Mouse (Mus musculus) B cell, adult 2 months (primary cell): Measurements from ENCODE around the gene Mllt11.
A peak's percentile ranks its signal among the peaks of the same experiment; 100 is the strongest.

Experiments
- DNase-seq, 2 experiments: peaks; one replicate each; pipeline ENCODE4 v3.0.0; 2022

Mllt11 gene

DNA sequence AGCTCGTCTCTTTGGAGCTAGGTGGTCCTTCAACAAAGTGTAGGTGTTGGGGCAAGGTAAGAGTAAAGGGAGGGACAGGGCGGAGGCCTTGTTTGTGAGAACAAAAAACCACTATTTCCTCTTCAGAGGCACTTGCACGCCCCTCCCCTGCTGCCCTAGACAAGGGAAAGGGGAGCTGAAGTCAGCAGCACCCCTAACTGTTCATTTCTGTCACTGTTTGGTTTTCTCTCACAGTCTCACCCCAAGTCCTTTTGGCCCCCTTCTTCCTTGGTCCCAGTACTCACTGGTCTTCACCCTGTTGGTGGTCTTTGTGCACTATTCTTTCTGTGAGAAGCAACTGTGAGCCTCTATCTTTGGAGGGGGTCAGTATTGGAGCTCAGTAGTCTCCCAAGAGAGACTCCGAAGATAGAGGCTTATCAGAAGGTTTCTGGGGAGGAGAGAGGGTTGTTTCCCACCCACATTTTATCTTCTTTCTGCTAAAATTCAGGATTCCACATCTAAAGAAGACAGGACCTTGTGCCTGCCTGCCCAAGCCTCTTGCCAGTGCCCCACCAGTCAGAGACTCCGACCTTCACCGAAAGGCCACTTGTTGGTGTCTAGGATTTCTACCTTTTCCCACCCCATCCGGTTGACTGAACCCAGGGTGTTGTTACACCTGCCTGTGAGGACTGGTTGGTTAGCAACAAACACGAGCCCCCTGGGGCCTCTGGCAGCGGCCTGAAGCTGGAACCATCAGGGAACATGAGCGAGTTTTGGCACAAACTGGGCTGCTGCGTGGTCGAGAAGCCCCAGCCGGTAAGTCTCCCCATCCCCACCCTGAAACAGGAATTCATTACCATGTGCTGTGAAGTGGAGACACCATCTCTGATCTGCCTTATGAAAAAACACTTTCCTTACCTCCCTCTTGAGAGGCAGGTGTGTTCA lies at the start of gene Mllt11:
TSS of gene Mllt11 (minus strand) at position 874 of the 924 bp plus-strand sequence.
- peak; percentile 50 to 54 for DNase-seq

DNA sequence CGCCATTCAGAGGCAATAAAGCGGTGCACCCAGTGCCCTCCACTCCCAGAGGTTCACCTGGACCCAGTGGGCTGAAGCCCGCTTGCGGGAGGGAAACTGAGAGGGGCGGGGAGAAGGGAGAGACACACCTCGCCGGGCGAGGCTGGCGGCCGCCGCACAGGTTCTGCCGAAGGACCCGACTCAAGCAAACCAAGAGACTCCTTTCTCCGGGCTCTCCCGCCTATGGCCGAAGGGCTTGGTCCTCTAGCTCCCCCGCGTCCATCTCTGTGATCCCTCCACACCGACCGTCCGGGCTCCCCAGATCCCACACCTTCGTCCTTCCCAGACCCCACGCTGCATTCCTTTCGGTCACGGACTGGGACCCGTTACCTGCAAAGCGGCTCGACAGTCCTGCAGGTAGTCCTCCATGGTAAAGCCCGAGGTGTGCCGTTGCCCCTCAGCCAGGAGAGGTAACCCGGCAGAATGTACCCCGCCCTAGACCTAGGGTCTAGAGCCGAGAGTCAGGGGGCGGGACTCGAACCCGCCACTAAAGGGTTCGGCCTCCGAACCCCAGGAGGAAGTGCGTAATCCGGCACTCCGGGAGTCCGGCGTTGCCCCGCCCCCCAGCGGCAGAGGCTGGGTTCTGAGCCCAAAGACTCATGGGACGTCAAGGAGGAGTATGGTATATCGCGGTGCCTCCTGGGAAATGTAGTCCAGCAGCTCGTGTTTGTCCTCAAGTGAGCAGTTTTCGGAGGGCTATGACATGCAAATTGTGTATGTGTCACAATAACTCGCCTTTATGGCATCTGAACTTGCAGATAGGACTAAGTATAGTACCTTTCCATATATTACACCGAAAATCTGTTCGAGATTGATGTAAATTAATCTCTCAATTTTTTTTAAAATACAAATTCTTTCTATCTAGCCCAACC lies 49.5 kb upstream of the Mllt11 start, which contains the start of the genes Mindy1 and Prune1:
TSS of gene Mindy1 (plus strand) at position 130 of the 911 bp plus-strand sequence.
TSS of gene Prune1 (minus strand) at position 861 of the 911 bp plus-strand sequence.
- peak; percentile 99 for DNase-seq

DNA sequence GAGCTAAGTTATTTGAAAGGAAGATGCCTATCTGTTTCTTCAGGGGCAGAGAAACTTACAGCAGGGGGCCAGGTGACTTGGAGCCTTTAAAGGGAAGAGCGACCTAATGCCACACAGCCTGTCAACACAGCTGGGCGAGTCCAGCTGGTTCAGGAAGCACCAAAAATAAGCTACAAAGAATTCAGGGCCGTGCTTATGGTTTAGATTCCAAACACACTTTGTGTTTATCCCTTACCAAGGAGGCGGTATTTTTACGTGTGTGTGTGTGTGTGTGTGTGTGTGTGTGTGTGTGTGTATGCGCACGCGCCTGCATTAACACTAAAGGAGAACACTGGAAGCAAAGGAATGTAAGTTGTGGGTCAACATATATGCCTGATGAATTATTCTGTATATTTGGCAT lies 48.8 kb upstream of the Mllt11 start:
- peak; percentile 20 to 27 for DNase-seq

DNA sequence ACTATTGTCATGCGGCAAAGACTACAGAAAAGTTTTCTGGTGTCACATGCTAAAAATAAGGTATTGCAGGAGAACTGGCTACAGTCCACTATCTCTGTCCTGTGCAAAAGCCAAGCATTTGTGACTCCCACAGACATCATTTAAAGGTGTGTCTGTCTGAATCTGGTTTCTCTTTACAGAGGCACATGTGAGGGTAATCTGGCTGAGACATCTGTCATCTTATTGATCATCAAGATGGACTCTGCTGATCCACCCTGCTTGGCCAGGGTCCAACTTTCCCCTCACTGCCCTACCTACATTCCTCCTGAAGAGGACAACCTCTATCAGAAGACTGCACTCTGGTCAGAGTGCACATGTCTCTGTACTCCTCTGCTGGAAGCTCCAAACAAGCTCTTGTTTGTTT lies 45.2 kb upstream of the Mllt11 start:
- no peak for DNase-seq

DNA sequence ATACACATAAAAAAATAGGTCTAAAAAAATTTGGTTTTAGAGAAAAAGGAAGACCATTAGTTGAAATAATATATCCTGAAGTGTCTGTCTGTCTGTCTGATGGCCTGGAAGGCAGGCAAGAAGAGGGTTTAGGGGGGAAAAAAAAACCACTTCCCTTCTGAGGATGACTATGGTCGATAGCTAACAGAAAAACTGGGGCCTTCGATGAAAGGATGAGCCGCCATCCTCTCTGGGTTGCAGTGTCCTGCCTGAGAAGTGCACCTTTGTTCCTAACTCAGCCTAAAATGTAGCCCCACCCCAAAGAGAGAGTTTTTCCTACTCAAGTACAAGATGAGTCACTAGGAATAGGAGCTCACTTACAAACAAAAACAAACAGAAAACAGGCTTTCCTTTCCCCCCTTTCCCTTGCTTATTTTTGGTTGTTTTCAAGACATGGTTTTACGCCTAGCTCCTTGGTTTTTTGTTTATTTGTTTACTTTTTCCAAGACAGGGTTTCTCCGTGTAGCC lies 44.5 kb upstream of the Mllt11 start:
- no peak for DNase-seq

DNA sequence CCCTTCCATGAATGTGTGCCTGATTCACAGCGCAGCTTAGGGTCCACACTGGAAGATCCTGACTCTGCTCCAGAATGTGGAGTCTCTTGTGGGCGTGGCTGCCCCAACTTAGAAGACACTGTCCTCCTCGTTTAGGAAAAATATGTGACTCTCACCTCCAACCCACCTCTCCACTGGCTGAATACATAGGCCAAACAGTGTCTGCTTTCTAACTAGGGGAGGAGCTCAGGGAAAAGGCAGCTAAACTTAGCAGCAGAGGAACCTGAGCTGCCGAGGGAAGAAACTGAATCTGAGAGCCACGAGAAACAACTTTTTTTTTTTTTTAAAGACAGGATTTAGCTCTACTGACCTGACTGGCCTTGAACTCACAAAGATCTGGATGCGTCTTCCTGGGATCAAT lies 43.2 kb upstream of the Mllt11 start:
- DNase-seq, result no peak

- no peak for DNase-seq
Observed at GRCm38 (mm10) chr3:95274453-95274852, 42.5 kb upstream of the Mllt11 start.

- DNase-seq, result no peak
Observed at GRCm38 (mm10) chr3:95273471-95273870, 41.5 kb upstream of the Mllt11 start.

DNA sequence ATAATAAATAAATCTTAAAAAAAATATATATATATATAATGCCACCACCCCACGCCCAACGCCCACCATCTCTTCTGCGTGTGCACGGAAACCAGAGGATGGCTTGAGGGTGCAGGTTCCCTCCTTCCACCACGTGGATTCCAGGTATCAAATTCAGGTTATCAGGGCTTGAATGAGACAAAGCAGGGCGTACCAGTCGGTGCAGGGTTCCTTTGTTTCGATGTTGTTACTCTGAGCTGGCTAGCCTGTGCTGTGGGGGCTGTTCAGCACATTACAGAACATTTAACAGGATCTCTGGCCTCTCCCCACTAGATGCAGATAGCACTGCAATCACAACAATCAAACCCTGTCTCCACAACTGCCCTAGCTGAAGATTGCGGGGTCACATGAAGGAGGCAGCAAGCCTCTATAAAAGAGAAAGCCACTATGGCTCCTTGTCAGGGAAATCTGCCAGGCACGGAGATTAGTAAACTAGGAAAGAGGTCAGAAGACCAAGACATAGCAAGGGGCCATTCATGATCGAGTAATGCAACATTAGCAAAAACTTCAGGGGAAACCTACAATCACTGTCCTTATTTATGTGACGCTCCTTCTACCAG lies 38.9 kb upstream of the Mllt11 start:
- no peak for DNase-seq

DNA sequence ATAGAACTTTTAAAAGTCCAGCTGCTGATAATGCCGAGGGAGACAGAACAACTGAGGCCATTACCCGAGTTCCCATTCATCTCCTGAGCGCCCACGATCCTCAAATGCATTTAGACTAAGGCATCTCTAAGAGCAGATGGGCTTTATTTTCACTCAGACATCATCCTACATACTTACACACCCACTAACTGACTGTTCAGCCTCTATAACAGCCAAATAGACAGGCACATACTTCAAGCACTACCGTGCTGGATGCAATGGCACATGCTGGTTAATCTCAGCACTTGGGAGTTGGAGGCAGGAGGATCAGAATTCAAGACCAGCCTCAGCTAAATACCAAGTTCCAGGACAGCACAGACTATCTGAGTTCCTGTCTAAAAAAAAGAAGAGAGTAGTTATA lies 37.8 kb upstream of the Mllt11 start:
- no peak for DNase-seq

DNA sequence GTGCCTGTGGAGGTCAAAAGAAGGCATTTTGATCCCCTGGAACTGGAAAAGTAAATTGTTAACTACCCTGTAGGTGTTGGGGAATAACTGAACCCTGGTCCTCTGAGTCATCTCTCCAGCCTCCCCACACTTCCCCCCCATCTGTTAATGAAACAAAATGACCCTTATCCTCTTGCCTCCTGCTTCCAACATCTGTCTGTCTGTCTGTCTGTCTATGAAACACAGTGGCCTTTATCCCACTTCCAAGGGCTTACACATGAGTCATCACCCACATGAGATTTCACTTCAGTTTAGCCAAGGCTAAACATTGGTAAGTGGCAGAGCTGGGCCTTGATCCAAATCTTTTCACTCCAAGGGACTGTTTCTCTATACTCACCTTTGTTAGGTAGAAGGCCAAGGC lies 35.9 kb upstream of the Mllt11 start:
- DNase-seq, result no peak

DNA sequence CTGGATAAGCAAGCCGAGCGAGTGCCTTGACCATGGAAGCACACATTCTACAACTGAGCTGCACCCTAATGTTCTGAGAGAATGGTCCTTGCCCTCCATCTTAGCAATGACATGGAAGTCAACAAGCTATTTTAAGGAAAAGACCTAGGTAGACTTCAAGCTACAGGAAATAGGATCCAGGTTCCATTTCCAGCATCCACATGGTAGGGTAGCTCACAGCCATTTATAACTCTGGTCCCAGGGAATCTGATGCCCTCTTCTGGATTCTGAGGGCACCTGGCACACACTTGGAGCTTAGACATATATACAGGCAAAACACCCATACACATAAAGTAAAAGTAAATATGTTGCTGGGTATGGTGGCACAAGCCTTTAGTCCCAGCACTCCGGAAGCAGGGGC lies 34.1 kb upstream of the Mllt11 start:
- no peak for DNase-seq

GRCm38 (mm10) chr3:95264724-95265123 lies 32.8 kb upstream of the Mllt11 start:
- no peak for DNase-seq

- peak; percentile 85 to 87 for DNase-seq
Observed at GRCm38 (mm10) chr3:95263089-95263739, 31.2 kb upstream of the Mllt11 start.

DNA sequence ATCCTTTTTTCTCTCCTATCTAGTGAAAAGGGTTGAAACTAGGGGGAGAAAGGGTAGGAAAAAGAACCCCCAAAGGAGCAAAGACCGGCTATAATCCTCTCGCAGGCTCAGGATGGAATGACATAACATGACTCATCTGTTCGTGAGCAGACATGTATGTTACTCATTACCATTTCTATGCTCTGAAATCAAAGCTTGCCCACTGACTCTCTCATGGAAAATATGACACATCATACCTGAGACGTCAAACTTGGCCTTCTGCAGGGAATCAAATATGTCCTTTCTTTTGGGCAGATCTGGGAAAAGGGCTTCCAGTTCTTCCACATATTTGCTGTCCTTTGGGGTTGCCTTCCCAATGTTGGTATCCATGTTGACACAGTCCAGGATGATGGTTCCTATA lies 30.0 kb upstream of the Mllt11 start:
- DNase-seq, result no peak

DNA sequence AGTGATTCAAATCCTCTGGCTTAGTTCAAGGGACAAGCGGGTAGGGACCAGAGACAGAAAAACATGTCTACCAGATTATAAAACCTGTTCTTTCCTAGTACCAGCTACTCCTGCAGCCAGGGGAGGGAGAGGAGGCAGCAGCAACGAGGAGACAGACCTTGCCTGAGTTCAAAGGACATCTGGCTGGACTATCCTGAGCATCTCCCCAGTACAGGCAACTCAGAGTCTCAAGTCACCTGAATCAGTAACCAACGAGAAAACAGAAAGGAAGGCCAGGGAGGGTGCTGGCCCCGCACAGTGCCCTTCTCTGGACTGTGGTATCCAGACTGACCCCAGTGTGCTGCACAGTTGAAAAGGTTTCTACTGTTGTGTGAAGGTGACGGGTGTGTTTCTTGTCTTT lies 25.0 kb upstream of the Mllt11 start:
- DNase-seq, result no peak

- DNase-seq, result no peak
Observed at GRCm38 (mm10) chr3:95250783-95251424, 18.9 kb upstream of the Mllt11 start, which contains the start of gene Bnipl. TSS of gene Bnipl (minus strand) at chr3:95251193.

- no peak for DNase-seq
Observed at GRCm38 (mm10) chr3:95250361-95250760, 18.4 kb upstream of the Mllt11 start.

DNA sequence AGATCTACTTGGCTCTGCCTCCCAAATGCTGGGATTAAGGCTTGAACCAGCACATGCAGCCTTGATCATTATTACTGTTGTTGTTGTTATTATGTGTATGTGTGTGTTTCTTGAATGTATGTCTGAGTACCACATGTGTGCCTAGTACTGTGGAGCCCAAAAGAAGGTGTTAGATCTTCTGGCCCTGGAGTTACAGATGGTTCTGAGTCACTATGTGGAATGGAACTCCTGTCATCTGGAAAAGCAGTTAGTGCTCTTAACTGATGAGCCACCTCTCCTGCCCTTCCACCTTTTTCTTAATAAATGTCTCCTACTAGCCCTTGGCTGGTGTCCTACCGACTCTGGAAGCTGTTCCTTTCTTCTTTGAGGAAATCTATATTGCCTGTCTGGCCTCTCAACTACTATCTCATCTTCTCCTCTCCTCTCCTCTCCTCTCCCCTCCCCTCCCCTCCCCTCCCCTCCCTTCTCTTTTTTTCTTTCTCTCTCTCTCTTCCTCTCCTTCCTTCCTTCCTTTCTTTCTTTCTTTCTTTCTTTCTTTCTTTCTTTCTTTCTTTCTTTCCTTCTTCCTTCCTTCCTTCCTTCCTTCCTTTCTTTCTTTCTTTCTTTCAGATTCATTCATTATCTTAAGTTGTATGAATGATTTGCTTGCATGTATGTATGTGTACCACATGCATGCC lies 15.8 kb upstream of the Mllt11 start:
- DNase-seq, result no peak

DNA sequence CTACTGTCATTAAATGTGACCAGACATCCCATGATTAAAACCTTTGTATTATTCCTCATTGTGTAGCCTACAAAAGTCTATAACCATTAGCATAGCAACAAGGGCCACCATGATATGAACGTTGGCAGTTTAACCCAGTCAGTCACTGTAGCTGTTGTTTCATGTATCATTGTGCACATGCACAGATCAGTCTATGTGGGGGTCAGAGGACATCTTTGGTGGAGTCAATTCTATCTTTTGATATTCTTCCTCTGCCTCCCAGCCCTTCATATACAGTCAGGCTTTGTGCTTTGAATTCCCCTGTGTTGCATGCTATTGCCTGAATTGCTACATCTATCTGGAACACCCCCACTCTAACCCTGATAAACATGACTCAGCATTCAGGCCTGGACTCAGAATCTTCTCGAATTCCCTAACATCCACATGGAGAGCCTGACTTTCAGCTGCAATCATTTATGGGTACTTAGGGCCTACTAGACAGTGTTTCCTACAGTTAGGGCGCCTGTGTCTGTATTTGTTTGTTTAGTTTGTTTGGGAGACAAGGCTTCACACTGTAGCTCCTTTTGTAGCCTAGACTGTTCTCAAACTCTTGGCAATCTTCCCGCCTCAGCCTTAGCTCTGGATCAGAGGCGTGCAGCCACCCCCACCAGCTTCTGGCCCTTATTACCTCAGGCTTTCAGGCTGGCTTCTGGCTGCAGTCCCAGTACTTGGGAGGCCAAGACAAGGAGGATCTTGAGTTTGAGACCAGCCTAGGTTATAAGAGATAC lies 14.7 kb upstream of the Mllt11 start:
- DNase-seq, result no peak
